Mouse (Mus musculus) T-helper 2 cell (primary cell): ENCODE results near the gene Prox1.

Experiments
- in situ Hi-C: fragments of 300-600 bp; cut with MboI, MseI; formaldehyde crosslinking; loops from one replicate; pipeline ENCODE4 v1.15.1; 2025; ENCODE audit warnings: high pct_unique_total_duplicates

The Prox1 gene

DNA sequence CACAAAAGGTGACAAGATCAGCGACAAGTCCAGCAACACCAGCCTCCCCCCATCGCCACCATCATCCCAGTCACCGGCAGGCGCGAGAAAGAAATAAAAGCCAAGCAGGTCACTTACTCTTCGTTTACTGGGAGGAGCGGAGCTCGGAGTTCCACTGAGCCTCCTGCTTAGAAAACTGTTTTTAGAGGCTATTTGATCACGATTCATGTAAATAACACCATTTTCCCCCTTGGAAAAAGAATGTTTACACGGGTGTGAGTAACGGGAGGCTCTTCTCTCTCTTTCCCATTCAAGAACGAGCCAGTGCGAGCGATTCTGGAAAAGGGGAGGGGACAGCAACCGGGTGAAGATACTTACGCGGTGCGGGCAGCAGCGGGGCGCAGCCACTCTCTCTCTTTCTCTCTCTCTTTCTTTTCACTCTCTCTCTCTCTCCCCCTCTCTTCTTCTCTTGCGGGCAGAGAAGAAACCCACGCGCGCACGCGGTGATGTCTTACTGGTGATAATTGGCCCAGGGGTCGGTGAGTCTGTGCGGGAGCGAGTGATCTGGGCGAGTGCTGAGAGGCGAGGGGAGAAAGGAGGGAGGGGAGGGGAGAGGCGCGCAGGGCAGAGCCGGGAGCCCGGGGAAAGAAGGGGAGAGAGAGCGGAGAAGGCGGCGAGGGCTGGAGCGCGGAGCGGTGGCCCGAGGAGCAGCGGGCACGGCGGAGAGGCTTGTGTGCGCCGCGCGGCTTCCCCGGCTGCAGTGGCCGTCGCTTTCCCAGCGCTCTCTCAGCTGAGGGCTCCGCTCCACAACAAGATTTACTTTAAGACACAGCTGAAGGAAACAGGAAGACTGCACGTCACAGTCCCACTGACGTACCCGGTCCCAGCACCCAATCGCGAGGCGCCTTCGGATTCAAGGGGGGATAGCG lies at the start of gene Prox1:
Gene Prox1, minus strand, starts transcription at position 804 of the 908 bp plus-strand sequence.
- in situ Hi-C loops = loop anchor here (10.0 kb wide), 1 partner anchor 225 kb away; no protein-coding TSS in a partner anchor

- in situ Hi-C loops = no loop called here
Observed at GRCm38 (mm10) chr1:190216621-190217020, 46.1 kb upstream of the Prox1 start.

DNA sequence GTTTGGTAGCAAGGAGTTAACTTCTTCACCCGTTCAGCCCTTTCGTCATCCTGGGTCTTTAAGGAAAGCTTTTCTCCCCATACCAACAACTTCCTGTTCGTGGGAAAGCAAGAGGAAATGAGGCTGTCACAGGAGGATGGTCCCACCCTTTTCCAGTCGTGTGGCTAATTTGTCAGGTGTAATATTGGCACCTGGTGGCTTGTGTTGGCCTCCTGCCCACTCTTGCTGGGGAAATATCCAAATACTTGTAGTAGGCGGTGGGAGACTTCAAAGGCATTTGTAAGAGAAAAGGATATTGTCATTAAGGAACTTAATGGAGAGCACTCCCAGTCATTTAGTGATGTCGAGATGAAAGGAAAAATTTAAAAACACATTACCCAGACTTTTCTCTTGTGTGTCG lies 44.1 kb upstream of the Prox1 start:
- in situ Hi-C loops = no loop called here

DNA sequence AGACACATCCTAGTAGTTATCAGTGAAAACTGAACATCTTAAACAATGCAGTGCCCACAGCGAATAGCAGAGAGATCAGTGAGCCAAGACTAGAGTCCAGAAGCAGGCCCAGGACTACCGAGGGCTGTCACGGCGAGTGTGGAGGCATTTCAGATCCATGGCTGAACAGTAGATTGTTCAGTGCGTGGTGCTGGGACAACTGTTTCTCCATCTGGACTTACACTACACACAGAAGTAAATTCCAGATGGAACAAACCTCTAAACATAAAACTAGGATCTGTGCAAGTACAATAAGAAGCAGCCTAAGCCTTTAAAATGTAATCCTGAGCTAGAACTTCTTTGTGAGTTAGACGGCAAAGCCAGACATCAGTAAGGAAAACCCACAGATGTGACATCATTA lies 42.7 kb upstream of the Prox1 start:
- in situ Hi-C loops = no loop called here

DNA sequence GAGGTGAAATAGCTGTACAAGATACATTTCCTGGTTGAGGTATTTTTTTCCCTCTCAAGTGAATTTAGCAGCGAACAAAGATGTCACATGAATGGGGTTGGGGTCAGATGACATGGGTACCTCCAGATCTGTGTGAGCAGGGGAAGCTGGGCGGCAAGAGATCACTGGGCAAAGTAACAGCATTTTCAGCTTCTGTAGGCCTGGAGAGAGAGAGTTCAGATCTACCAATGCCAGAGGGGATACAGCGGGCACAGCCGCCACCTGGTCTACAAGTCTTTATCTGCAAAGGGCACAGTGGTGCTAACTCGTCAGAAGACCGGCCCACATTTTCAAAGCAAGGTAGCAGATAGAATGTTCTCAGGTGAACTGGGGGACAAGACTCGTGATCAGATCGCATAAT lies 36.7 kb upstream of the Prox1 start:
- in situ Hi-C loops = no loop called here

DNA sequence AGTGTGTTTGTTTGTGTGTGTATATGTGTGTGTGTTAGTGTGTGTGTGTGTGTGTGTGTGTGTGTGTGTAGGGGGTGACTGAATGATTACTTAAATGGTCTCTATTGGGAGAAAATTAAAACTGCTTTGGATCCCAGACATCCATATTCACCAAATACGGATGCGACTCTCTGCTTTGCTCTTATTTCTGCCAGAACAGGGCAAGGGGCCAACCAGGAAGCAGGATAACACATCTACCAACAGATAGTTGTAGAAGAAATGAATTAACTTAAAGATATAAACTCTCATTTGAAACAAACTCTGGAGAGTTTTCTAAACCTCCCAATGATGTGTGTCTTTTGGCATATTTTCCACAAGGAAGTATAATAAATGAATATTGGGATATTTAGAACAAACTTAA lies 35.2 kb upstream of the Prox1 start:
- in situ Hi-C loops = no loop called here

- in situ Hi-C loops = no loop called here
Observed at GRCm38 (mm10) chr1:190204378-190205070, 34.0 kb upstream of the Prox1 start.

- in situ Hi-C loops = no loop called here
Observed at GRCm38 (mm10) chr1:190201696-190202095, 31.2 kb upstream of the Prox1 start.

DNA sequence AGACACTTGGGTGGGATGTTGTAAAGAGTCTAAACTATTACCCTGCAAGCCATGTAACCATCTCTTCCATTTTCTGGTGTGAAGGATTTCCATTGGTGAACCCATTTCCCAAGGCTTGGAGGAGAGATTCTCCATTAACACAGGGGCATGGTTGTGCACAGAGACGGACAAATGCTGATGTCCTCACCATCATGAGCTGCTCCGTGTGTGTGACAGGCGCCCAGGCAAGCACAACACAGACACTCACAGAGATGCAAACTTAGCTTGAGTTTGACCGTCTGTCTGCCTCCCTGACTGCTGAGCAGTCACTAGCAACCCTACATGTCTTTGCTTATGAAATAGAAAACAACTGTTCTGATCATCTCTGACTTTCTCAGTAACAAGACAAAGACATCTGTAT lies 30.5 kb upstream of the Prox1 start:
- in situ Hi-C loops = no loop called here

GRCm38 (mm10) chr1:190198247-190198646 lies 27.7 kb upstream of the Prox1 start:
- in situ Hi-C loops = no loop called here

- in situ Hi-C loops = no loop called here
Observed at GRCm38 (mm10) chr1:190192011-190192410, 21.5 kb upstream of the Prox1 start.

GRCm38 (mm10) chr1:190190231-190190965 lies 19.9 kb upstream of the Prox1 start:
- in situ Hi-C loops = no loop called here

GRCm38 (mm10) chr1:190189125-190189524 lies 18.6 kb upstream of the Prox1 start:
- in situ Hi-C loops = no loop called here

GRCm38 (mm10) chr1:190186336-190186735 lies 15.8 kb upstream of the Prox1 start:
- in situ Hi-C loops = no loop called here

DNA sequence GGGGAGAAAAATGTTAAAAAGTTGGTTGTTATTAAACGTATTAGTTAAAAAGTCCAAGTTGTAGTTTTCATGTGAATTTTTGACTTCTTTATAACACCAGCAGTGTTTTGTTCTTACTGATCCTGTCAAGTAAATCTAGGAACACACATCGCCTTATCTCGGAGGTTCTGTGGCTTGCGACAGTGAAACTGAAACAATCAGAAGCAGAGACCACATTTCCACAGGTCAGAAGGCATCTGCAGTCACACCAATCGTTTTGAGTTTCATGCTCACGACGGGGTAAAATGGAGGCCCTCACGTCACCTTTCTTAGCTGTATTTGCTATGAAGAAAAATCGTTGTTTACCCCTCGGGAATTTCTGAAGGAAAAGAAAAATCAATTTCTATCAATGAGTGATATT lies 14.8 kb upstream of the Prox1 start:
- in situ Hi-C loops = no loop called here

DNA sequence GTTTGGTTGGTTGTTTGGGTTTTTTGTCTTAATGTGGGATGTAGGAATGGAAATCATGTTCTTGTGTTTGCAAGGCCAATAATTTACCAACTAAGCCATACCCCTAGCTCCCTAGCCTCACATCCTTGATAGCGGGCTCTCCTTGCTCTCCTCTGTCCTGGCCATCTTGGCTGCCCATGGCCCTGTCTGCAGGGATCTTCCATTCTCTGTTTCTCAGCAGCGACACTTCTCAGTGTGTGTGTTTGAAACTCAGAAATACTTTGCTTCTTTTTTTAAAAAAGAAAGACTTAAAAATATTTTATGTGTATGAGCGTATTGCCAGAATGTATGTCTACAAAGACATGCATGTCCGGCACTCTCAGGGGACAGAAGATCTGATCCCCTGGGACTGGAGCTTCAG lies 13.1 kb upstream of the Prox1 start:
- in situ Hi-C loops = no loop called here

DNA sequence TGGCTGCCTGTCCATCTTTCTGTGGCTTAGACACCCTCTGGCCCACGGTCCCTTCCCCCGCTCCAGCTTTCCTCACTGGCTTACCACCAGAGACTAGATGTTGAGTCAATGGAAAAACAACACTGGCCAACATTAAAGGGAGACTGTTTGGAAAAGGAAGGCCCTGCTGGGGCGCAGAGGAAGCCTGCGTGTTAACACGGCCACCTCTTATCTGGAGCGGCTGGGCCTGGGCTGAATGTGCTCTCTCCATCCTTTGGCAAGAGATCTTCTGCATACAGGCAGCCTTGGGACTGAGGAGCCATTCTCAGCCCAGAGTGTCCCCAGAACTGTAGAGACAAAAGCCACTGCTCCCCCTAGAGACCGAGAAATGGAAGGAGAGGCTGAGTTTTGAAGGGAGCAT lies 11.3 kb upstream of the Prox1 start:
- in situ Hi-C loops = no loop called here

DNA sequence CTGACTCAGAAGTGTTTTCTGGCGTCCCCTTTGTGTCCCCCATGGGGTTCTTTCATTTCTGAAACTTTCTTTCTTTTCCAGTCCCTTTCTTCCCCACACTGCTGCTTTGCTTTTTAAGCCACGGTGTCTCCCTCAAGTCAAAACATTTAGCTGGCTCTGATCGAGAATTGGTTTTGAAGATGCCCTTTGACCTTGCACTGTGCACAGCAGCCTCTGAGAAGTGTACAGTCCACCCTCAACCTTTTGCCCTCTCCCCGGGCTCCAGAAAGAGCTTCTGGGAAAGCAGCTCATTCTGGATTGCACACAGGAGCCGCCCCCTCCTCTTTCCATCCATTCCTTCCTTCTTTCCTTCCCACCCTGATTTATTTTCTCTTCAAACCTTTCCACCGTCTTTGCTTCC lies 10.3 kb upstream of the Prox1 start:
- in situ Hi-C loops = no loop called here

DNA sequence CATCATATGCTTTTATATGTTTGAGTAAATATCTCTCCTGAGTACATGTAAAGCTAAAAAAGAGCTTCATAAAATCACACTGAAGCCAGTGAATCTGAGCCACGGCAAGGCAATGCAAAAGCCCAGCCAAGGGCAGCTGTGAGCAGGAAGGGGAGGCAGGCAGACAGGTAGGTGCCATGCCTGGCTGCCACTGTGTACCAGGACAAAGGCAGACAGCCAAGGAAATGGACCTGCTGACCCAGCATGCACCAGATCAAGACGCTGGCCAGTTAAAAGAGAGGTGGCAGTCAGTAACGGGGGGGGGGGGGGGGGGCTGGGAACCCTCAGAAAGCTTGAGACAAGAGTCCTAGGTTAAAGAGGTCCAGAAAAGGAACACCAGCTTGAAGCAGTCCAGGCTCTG lies 6.4 kb upstream of the Prox1 start:
- in situ Hi-C loops = loop anchor here (10.0 kb wide), 1 partner anchor 218 kb away; no protein-coding TSS in a partner anchor

DNA sequence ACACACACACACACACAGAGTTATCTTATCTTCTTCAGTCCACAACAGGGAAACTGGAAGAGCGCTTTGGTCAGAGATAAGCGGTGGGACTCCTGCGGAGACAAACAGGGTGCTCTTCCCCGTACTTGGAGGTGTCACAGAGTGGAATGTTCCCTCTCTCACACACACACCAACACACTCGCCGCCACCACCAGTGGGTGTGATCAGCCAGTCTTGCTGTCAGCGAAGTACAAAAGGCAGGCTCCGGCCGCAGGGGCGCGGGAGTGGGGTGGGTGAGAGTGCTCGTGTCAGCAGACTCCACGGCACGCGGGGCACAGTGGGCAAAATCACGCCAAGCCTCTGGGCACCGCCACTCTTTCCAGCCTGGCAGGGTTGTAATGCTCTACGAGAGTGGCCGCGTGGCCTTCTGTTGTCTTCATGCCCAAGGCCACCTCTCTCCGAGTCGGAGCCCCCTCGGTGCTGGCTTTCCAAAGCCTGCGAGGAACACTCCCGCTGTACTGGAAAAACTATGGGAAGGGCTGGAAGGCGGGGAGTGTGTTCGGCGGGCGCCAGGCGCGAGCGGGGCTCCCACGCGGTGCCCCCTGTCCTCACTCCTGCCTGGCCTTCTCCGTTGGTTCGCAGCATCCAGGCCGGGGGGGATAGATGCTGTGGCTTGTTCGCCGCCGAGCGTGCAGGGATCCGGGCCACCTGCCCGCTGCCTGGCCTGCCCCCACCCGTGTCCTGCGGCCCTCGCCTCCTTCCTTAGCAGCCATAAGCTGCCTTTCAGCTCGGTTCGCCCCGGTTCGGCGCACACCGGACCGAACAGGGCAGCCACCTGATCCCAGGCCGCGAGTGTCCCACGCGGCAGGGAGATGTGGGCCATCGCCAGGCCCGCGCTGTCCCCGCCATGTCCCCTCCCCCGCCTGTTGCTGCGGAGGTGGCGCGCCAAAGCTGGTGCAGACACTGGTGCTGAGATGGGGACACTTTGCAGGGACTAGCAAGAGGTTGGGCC lies 4.5 kb upstream of the Prox1 start:
- in situ Hi-C loops = loop anchor here (10.0 kb wide), 1 partner anchor 220 kb away; no protein-coding TSS in a partner anchor

DNA sequence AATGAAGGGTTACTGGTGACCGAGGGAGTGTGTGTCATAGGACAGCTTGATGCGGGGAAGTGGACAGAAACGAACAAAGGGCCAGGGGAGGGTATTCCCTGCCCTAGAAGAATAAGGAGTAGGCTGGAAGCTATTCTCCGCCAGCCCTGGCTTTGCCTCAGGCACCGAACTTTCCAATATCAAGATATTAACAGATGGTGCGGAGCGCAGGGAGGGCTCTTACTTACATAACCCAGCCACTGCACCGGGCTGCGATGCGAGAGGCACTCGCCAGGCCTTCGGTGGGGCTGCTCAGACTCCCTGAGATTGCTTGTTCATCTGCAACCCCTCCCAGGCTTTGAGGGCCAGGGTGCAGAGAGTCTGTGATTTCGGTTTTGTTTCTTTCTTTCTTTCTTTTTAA lies 3.7 kb upstream of the Prox1 start:
- in situ Hi-C loops = loop anchor here (10.0 kb wide), 1 partner anchor 221 kb away; no protein-coding TSS in a partner anchor
